Mouse (Mus musculus): ENCODE data around the gene Lrrc4c.

DNA sequence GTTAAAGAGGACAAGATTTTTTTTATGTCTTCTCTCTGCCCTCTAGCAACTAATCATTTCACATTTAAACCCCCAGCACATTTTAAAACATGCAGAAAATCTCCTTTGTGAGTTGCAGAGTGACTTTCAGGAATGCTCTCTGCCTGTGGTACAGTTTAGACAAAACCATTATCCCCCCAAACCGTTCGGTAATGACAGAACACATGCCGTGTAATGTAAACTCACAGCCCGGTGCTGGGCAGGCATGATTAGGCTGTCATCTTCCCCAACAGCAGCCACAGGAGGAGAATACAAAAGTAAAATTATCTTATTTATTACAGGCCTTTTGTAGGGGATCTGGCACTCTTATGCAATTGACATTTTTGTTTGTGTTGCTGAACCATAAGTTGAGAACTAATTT, 349.1 kb downstream of the Lrrc4c start:
- TF ChIP-seq POLR2A (IDR thresholded peaks at IDR 0.05; ENCODE audit: borderline replicate concordance, extremely low read depth, insufficient read depth, insufficient read length, poor library complexity, severe bottlenecking) (no peak), CTCF (IDR thresholded peaks at IDR 0.05; ENCODE audit: borderline replicate concordance, extremely low read depth, insufficient read depth, insufficient read length) (no peak)
